Mouse (Mus musculus) hindbrain, embryonic 11.5 days (tissue): ENCODE results near the gene Trem1. TPM values are rescaled to one million over a fixed set of nuclear protein-coding genes. Genes with fewer than 3 reads are reported as not detected.

Experiments
- ATAC-seq: fragments of 200-750 bp; cut with Nextera tagmentation; 2 replicates; pipeline ENCODE4 v1.8.0; 2017; ENCODE audit warnings: mild to moderate bottlenecking, moderate TSS enrichment, moderate library complexity; ENCODE audit not compliant: low FRiP score
- DNase-seq: peaks from one replicate; pipeline ENCODE4 v3.0.0-alpha.2; 2015; ENCODE audit warnings: low spot score
- H3K27ac ChIP-seq: fragments of 300-500 bp; sonication (generic); 2 replicates; pipeline ENCODE4 v1.5.1; 2014; ENCODE audit warnings: mild to moderate bottlenecking, low read depth, low read length
- H3K27me3 ChIP-seq: fragments of 300-500 bp; sonication (generic); 2 replicates; pipeline ENCODE4 v1.6.1; 2014; ENCODE audit warnings: mild to moderate bottlenecking, low read length, moderate library complexity, mixed read lengths; ENCODE audit not compliant: control insufficient read depth, insufficient read depth
- H3K36me3 ChIP-seq: fragments of 300-500 bp; sonication (generic); 2 replicates; pipeline ENCODE4 v1.6.1; 2014; ENCODE audit warnings: mild to moderate bottlenecking, low read length, moderate library complexity, mixed read lengths; ENCODE audit not compliant: control insufficient read depth, insufficient read depth
- H3K4me1 ChIP-seq: fragments of 300-500 bp; sonication (generic); replicated peaks from 2 replicates; pipeline ENCODE4 v1.6.1; 2014; ENCODE audit warnings: low read length, mixed read lengths; ENCODE audit not compliant: control insufficient read depth, insufficient read depth
- H3K4me2 ChIP-seq: fragments of 300-500 bp; sonication (generic); replicated peaks from 2 replicates; pipeline ENCODE4 v1.6.1; 2014; ENCODE audit warnings: mild to moderate bottlenecking, low read depth, low read length
- H3K4me3 ChIP-seq: fragments of 300-500 bp; sonication (generic); 2 replicates; pipeline ENCODE4 v1.5.1; 2014; ENCODE audit warnings: low read depth, low read length
- H3K9ac ChIP-seq: fragments of 300-500 bp; sonication (generic); 2 replicates; pipeline ENCODE4 v1.6.1; 2014; ENCODE audit warnings: low read depth, low read length
- H3K9me3 ChIP-seq: fragments of 300-500 bp; sonication (generic); 2 replicates; pipeline ENCODE4 v1.6.1; 2016; ENCODE audit warnings: low read length; ENCODE audit not compliant: control insufficient read depth
- WGBS: fragments of 180-500 bp; shearing (Covaris S2); extraction: QIAGEN DNeasy Blood & Tissue Kit; methylation state at CpG from one replicate; pipeline ENCODE4 v1.1.7; 2014; 5-methylcytosine and 5-hydroxymethylcytosine counted together
- polyA plus RNA-seq: library from polyadenylated mRNA; unstranded; fragments of >200 nt; fragmentation: Nextera tagmentation; extraction: Ambion mirVana; gene quantifications from 2 replicates; pipeline ENCODE4 v1.2.1, GENCODE M21; 2014

Gene Trem1
- polyA plus RNA-seq, 1 experiment from 2014 or later = not detected

DNA sequence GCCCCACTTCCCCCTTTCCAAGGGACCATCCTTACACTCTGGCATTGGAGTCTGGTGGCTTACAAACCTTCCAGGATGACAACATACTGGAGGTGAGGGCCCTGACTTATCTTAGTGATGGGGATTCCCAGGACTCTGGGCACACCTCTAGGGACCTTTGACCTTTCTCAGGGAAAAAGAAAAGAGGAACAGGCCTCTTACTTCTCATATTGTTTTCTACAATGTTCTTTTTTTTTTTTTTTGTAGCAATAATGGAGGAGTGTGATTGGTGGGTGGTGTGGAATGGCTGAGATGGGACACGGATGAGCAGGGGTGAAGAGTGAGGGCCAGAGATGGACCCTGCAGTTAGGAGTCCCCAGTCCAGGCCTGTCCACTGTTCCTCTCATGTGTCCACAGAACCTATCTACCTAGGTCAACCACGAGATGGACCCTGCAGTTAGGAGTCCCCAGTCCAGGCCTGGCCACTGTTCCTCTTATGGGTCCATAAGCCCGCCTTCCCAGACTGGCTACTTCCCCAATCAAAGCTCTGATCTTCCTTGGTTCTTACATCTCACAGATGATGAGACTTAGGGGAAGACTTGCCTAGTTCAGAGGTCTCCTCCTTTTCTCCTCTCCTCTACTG, 31.3 kb downstream of the Trem1 start, which contains the start of gene Treml4:
Treml4 (plus strand) TSS at position 555 of the 622 bp plus-strand sequence.
- no peaks in the 10 kb centered on the region for H3K4me1 ChIP-seq
- H3K4me3 ChIP-seq = no peak within 1 kb of the TSS
- DNase-seq = no peak
- no peaks in the 10 kb centered on the region for H3K36me3 ChIP-seq
- no peak within 1 kb of the TSS for H3K9ac ChIP-seq
- no peaks in the 10 kb centered on the region for H3K9me3 ChIP-seq
- H3K4me2 ChIP-seq = no peak within 1 kb of the TSS
- H3K27ac ChIP-seq = no peak within 1 kb of the TSS
- no peak for ATAC-seq
- WGBS = 88% methylated on average over 3 of the region's 3 CpGs
- no peaks in the 10 kb centered on the region for H3K27me3 ChIP-seq

DNA sequence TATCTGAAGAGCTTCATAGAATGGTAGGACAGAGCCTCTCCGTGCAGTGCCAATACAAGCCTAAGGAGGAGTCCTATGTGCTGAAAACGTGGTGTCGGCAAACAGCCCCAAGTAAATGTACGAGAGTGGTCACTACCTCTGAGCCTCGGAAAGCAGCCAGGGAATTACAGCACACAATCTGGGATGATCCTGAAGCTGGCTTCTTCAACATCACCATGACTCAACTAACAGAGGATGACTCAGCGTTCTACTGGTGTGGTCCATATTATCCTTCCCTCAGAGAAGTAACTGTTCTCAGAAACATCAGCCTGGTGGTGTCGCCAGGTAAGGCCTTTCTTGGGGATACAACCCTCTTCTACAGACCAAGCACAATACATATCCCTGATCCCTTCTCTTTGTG, 32.1 kb downstream of the Trem1 start:
- Histone ChIP-seq H3K9ac (no peak overlapping the region), H3K9me3 (no peaks in the 10 kb centered on the region), H3K4me1 (no peaks in the 10 kb centered on the region), H3K36me3 (no peaks in the 10 kb centered on the region), H3K4me3 (no peak overlapping the region), H3K4me2 (no peak overlapping the region), H3K27ac (no peak overlapping the region), H3K27me3 (no peaks in the 10 kb centered on the region)
- 90% methylated on average over 7 of the region's 7 CpGs for WGBS
- ATAC-seq = no peak
- DNase-seq = no peak

DNA sequence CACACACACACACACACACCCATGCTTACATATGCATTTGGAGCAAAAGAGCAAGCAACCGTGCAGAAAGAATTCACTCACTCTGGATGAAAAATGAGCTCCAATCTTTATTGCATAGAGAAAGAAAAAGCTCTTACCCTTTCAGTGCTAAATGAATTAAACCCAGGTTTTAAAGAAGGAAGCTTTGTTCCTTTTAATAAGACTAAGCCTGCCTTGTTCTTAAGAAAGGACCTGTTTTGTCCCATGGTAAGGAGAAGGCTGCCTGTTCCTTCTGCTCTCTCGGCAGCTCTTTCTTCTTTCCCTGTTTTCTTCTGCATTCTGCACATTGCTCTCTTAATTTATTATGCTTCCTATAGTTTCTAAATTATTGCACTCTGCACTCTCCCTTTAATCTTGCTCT, 33.6 kb downstream of the Trem1 start:
- DNase-seq = no peak
- H3K9me3 ChIP-seq = no peaks in the 10 kb centered on the region
- no peaks in the 10 kb centered on the region for H3K36me3 ChIP-seq
- no peak overlapping the region for H3K9ac ChIP-seq
- H3K4me2 ChIP-seq = no peak overlapping the region
- no peaks in the 10 kb centered on the region for H3K27me3 ChIP-seq
- ATAC-seq = no peak
- 0 out of 2 replicates have a peak overlapping the region, but pooled peaks have one; percentile 6 for H3K27ac ChIP-seq
- no peak overlapping the region for H3K4me3 ChIP-seq
- 29% methylated on average over 2 of the region's 2 CpGs for WGBS
- no peaks in the 10 kb centered on the region for H3K4me1 ChIP-seq

DNA sequence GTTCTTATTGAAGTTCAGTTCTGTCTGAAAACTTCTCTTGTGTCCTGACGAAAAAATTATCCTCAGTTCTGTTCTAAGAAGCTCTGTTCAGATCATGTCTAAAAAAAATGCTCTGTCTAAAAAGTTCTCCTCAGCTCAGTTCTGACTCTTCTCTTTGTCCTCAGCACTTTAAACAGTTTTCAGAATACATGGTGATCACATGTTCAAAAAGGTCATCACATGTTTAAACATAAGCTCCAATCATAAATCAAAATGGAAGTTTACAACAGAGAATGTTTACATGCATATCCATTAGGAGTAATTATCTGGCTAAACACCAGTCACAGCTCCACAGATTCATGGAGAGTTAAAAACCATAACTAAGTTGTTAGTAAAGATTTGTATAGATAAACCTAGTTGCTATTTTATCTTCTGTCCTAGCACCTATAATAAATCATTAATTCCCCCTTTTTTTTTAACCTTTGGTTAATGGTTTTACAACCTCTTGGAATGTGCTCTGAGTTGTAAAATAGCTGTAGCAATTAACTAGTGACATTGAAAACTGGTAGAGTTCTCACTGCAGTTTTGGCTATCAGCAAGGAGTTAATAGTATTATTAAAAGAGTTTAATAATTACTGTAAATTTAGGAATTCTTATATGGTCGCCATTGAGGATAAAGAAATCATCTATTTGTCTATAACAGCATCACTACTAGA, 34.2 kb downstream of the Trem1 start:
- H3K36me3 ChIP-seq = no peaks in the 10 kb centered on the region
- 0 out of 2 replicates have a peak overlapping the region, but pooled peaks have one; percentile 6 for H3K27ac ChIP-seq
- no peak for ATAC-seq
- H3K4me3 ChIP-seq = no peak overlapping the region
- WGBS = 46% methylated on average over 2 of the region's 2 CpGs
- H3K9me3 ChIP-seq = no peaks in the 10 kb centered on the region
- no peak for DNase-seq
- H3K27me3 ChIP-seq = no peaks in the 10 kb centered on the region
- H3K4me2 ChIP-seq = no peak overlapping the region
- H3K4me1 ChIP-seq = no peaks in the 10 kb centered on the region
- H3K9ac ChIP-seq = no peak overlapping the region

DNA sequence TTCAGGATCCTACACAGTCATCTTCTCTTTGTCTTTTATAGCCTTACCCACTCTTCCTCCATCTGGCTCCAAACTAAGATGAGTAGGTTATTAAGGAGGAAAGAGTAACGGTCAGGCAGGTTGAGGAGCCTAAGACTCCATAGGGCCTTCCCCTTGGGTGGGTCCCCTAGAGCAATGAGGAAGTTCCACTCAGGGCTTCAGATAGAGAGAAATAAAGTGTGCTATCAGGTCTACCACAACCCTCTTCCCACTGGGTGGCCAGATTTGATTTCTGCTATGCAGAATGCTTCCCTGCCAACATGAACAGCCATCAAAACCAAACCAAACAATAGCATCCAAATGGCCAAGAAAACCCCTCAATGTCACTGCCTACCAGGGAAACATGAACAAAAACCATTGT, 35.0 kb downstream of the Trem1 start:
- WGBS = 92% methylated on average over 1 of the region's 1 CpGs
- Histone ChIP-seq H3K9me3 (no peaks in the 10 kb centered on the region), H3K36me3 (no peaks in the 10 kb centered on the region), H3K27me3 (no peaks in the 10 kb centered on the region), H3K9ac (no peak overlapping the region), H3K4me1 (no peaks in the 10 kb centered on the region), H3K27ac (no peak overlapping the region), H3K4me3 (no peak overlapping the region), H3K4me2 (no peak overlapping the region)
- ATAC-seq (no peak), DNase-seq (no peak)

DNA sequence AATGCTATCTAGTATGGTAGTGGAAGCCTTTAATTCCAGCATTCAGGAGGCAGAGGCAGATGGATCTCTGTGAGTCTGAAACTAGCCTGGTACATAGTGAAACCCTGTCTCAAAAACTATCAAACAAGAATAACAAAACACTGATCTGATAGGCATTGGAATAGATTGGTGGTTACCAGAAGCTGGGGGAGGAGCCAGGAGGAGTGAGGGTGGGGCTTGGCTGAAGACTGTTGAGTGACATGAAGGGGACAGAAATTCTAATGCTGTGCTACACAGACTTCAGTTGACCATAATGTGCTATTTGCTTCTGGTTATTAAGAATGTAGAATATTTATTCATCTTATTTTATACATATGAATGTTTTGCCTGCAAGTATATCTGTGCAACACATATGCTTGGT, 35.7 kb downstream of the Trem1 start:
- no peaks in the 10 kb centered on the region for H3K36me3 ChIP-seq
- no peak overlapping the region for H3K27ac ChIP-seq
- H3K4me3 ChIP-seq = no peak overlapping the region
- H3K9ac ChIP-seq = no peak overlapping the region
- DNase-seq = no peak
- no peaks in the 10 kb centered on the region for H3K9me3 ChIP-seq
- no peak for ATAC-seq
- no peaks in the 10 kb centered on the region for H3K27me3 ChIP-seq
- H3K4me1 ChIP-seq = no peaks in the 10 kb centered on the region
- no peak overlapping the region for H3K4me2 ChIP-seq

DNA sequence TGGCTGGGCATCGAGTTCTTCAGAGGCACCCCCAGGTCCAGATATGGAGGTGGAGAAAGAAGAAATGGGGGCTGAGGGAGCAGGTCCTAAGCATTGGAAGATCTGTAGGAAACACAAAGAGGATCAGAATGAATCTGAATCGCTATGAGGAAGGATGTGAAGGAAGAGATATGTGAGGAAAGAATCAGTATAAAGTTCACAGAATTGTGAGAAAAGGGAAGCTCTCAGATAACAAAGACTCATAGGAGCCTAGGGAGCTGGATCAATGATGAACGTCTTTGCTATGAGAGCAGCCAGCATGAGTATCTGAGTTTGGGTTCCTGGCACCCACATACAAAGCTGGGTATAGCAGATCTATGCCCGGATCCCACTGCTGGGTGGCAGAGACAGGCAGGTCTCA, 37.3 kb downstream of the Trem1 start:
- H3K9me3 ChIP-seq = no peaks in the 10 kb centered on the region

DNA sequence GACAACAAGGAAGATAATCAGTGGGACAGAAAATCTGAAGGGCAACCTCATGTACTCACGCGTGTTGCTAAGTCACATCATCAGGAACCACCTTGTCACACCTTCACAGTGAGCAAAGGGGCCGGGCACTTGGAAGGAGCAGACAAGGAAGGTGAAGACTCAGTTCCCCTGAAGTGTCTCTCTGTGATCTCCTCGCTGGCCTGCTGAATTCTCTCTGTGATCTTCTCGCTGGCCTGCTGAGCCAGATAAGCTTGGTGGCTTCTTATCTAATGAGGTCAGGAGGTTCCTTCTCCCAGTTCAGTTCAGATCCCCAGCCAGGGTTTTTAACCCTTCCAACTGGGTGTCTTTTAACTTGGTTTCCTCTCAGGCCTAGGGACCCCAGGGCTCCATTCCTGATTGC, 39.6 kb downstream of the Trem1 start:
- Histone ChIP-seq H3K4me1 (no peaks in the 10 kb centered on the region), H3K4me2 (no peak overlapping the region), H3K27ac (no peak overlapping the region), H3K36me3 (no peaks in the 10 kb centered on the region), H3K27me3 (no peaks in the 10 kb centered on the region), H3K4me3 (no peak overlapping the region), H3K9me3 (no peaks in the 10 kb centered on the region), H3K9ac (no peak overlapping the region)
- DNase-seq (no peak), ATAC-seq (no peak)
- 74% methylated on average over 5 of the region's 5 CpGs for WGBS

More for the DNA sequence above, 37.3 kb downstream of the Trem1 start:
- Histone ChIP-seq H3K9ac (no peak overlapping the region), H3K36me3 (no peaks in the 10 kb centered on the region), H3K4me1 (no peaks in the 10 kb centered on the region), H3K4me3 (no peak overlapping the region), H3K27me3 (no peaks in the 10 kb centered on the region), H3K27ac (no peak overlapping the region), H3K4me2 (no peak overlapping the region)
- ATAC-seq (no peak), DNase-seq (no peak)
- 72% methylated on average over 4 of the region's 4 CpGs for WGBS

DNA sequence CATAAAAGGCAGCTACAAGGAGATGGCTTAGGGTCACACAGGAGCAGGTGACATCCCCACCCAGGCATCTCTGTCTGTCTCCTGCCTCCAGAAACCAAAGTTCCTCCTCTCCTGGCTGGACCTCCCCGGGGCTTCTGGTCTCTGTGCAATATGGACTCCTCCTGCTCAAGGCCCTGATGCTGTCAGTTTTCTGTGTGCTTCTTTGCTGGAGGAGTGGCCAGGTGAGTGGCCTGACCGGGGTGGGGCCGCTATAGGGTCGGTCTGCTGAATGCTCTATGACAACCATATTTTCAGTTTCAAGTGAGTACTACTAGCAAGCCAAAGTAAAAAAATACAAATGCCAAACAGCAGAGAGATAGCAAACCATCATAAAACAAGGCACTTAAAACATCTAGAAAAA, 40.0 kb downstream of the Trem1 start:
- H3K27me3 ChIP-seq = no peaks in the 10 kb centered on the region
- H3K4me2 ChIP-seq = no peak overlapping the region
- no peak overlapping the region for H3K9ac ChIP-seq
- no peak overlapping the region for H3K27ac ChIP-seq
- no peak for ATAC-seq
- 91% methylated on average over 4 of the region's 4 CpGs for WGBS
- H3K9me3 ChIP-seq = no peaks in the 10 kb centered on the region
- no peaks in the 10 kb centered on the region for H3K36me3 ChIP-seq
- no peak for DNase-seq
- no peak overlapping the region for H3K4me3 ChIP-seq
- no peaks in the 10 kb centered on the region for H3K4me1 ChIP-seq
